Mouse (Mus musculus) midbrain, embryonic 16.5 days (tissue): ENCODE measurements at regions not wholly inside any gene's neighbourhood (a gene's known extent, or its start where the extent isn't known, plus 50 kb on each side); places are given as distances from the start of the nearest gene placed in this dataset.
"Not testable (repeated sequence)": the region's sequence is repeated elsewhere in the genome, so short reads cannot be mapped to it uniquely, and the experiment has no call there.

Experiments
- ATAC-seq: fragments of 200-750 bp; cut with Nextera tagmentation; 2 replicates; pipeline ENCODE4 v1.8.0; 2017; ENCODE audit warnings: moderate TSS enrichment
- H3K27ac ChIP-seq: fragments of 300-500 bp; sonication (generic); 2 replicates; pipeline ENCODE4 v1.5.1; 2014; ENCODE audit warnings: mild to moderate bottlenecking, low read length, mixed read lengths
- H3K27me3 ChIP-seq: fragments of 300-500 bp; sonication (generic); 2 replicates; pipeline ENCODE4 v1.6.1; 2014; ENCODE audit warnings: low read depth, low read length, mixed read lengths; ENCODE audit not compliant: control insufficient read depth, insufficient read depth
- H3K36me3 ChIP-seq: fragments of 300-500 bp; sonication (generic); 2 replicates; pipeline ENCODE4 v1.6.1; 2014; ENCODE audit warnings: mild to moderate bottlenecking, low read length, moderate library complexity, mixed read lengths; ENCODE audit not compliant: control insufficient read depth, insufficient read depth
- H3K4me1 ChIP-seq: fragments of 300-500 bp; sonication (generic); 2 replicates; pipeline ENCODE4 v1.6.1; 2014; ENCODE audit warnings: mild to moderate bottlenecking, low read length, mixed read lengths; ENCODE audit not compliant: control insufficient read depth, insufficient read depth
- H3K4me2 ChIP-seq: fragments of 300-500 bp; sonication (generic); 2 replicates; pipeline ENCODE4 v1.6.1; 2014; ENCODE audit warnings: mild to moderate bottlenecking, low read length, mixed read lengths
- H3K4me3 ChIP-seq: fragments of 300-500 bp; sonication (generic); 2 replicates; pipeline ENCODE4 v1.5.1; 2014; ENCODE audit warnings: low read depth, mild to moderate bottlenecking, low read length, moderate library complexity, mixed read lengths
- H3K9ac ChIP-seq: fragments of 300-500 bp; sonication (generic); 2 replicates; pipeline ENCODE4 v1.6.1; 2014; ENCODE audit warnings: low read depth, low read length, mixed read lengths
- H3K9me3 ChIP-seq: fragments of 300-500 bp; sonication (generic); replicated peaks from 2 replicates; pipeline ENCODE4 v1.6.1; 2014; ENCODE audit warnings: mild to moderate bottlenecking, low read length, mixed read lengths; ENCODE audit not compliant: control insufficient read depth, poor library complexity, severe bottlenecking
- WGBS: fragments of 180-500 bp; shearing (Covaris S2); extraction: QIAGEN DNeasy Blood & Tissue Kit; methylation state at CpG from one replicate; pipeline ENCODE4 v1.1.7; 2014; 5-methylcytosine and 5-hydroxymethylcytosine counted together

DNA sequence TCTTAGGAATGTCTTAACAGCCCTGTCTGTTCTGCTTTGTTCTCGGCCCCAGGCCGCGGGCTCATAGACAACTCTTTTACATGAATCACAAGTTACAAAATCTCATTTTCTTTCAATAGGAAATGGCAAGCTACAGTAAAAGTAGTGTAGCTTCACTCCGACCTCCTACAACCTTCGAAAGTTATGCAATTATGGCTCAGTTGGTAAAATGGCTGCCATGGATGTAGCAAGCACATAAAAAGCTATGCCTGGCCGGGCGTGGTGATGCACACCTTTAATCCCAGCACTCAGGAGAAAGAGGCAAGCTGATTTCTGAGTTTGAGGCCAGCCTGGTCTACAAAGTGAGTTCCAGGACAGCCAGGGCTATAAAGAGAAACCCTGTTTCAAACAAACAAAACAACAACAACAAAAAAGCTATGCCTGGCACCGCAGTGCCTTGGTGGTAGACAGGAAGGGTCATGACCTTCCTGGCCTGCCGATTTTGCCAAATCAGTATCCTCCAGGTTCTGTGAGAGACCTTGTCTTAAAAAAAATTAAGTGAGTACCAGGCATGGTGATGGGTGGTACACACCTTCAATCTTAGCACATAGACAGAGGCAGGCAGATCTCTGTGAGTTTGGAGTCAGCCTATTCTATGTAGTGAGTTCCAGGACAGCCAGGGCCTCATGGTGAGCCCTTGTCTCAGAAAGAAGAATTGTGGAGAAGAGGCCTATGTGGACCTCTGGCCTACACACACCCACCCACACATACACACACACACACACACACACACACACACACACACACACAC is 71.8 kb upstream of the Cpsf6 start:
- H3K4me3 ChIP-seq, result no peak overlapping the region

DNA sequence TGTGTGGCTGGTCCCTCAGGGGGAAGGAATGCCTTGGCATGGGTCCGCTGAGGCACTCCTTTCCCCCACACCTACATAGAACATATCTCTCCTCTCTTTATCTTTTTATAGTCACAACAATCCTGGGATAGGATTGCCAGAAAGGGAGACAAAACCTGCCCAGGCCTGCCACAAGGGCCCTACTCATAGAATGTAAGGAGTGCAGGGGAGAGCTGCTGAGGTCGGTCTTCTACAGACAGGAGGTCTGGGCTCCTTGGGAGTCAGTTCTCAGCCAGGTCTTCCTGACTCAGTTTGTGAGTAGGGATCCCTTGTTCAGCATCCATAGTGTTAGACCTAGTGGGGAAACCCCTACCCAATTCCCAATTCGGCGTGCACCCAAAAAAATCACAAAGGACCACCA is 70.8 kb upstream of the Cpsf6 start:
- no peak for ATAC-seq
- Histone ChIP-seq H3K36me3 (no peaks in the 10 kb centered on the region), H3K4me3 (no peak overlapping the region), H3K9ac (no peak overlapping the region), H3K27me3 (no peaks in the 10 kb centered on the region), H3K4me2 (no peak overlapping the region), H3K4me1 (no peaks in the 10 kb centered on the region), H3K27ac (no peak overlapping the region), H3K9me3 (no peaks in the 10 kb centered on the region)
- WGBS, result 94% methylated on average over 4 of the region's 4 CpGs

More for the DNA sequence above, 71.8 kb upstream of the Cpsf6 start:
- H3K9me3 ChIP-seq, result no peaks in the 10 kb centered on the region
- no peaks in the 10 kb centered on the region for H3K4me1 ChIP-seq
- H3K27ac ChIP-seq, result no peak overlapping the region
- H3K36me3 ChIP-seq, result no peaks in the 10 kb centered on the region
- H3K27me3 ChIP-seq, result no peaks in the 10 kb centered on the region
- 92% methylated on average over 9 of the region's 9 CpGs for WGBS
- no peak overlapping the region for H3K4me2 ChIP-seq
- H3K9ac ChIP-seq, result no peak overlapping the region
- ATAC-seq, result no peak

DNA sequence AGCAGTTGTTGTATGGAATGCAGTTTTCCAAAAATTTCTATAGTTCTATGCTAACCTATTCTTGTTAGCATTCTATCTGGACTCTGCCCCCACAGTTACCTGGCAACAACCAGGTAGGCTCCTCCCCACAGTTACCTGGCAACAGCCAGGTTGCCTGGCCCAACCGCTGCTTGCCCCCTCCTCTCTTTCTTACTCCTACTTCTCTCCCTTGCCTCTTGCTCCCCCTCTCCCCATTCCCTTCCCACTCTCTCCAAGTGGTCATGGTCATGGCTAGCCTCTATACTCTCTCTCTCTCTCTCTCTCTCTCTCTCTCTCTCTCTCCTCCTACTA is 70.4 kb upstream of the Cpsf6 start:
- no peaks in the 10 kb centered on the region for H3K27me3 ChIP-seq
- H3K27ac ChIP-seq, result no peak overlapping the region
- H3K36me3 ChIP-seq, result no peaks in the 10 kb centered on the region
- H3K9ac ChIP-seq, result no peak overlapping the region
- no peak for ATAC-seq
- no peak overlapping the region for H3K4me2 ChIP-seq
- no peaks in the 10 kb centered on the region for H3K4me1 ChIP-seq
- 82% methylated on average over 1 of the region's 1 CpGs for WGBS
- H3K4me3 ChIP-seq, result no peak overlapping the region
- no peaks in the 10 kb centered on the region for H3K9me3 ChIP-seq

DNA sequence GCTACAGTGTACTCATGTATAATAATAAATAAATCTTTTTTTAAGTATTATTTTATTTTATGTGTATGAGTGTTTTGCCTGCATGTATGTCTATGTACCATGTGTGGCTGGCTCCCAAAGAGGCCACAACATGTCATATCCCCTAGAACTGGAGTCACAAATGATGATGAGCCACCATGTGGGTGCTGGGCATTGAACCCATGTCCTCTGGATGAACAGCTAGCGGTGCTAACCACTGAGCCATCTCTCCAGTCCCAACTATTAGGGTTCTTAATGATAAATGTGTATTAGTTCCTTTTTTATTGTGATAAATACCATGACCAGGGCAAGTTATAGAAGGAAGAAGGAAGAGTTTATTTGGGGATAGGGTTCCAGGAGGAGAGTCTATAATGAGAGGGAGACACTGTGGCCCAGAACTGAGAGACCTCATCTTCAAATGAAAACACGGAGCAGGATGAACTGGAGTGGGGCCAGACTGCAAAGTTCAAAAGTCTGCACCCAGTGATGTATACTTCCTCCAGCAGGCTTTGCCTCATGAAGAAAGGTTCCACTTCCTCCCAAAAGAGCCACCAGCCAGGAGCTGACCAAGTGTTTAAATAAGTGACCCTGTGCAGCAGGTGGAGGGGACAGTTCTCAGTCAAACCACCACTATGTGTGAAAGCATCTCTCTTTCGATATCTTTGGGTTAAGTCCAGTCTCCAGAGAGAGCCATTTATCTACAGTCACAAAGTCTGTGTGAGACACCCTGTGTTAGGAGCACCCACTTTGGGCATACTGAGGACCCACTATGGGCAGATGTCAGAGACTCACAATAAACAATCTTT is 69.8 kb upstream of the Cpsf6 start:
- Histone ChIP-seq H3K27me3 (no peaks in the 10 kb centered on the region), H3K4me1 (no peaks in the 10 kb centered on the region), H3K27ac (no peak overlapping the region), H3K9ac (no peak overlapping the region), H3K36me3 (no peaks in the 10 kb centered on the region), H3K4me2 (no peak overlapping the region), H3K9me3 (no peaks in the 10 kb centered on the region), H3K4me3 (no peak overlapping the region)
- no peak for ATAC-seq
- 89% methylated on average over 3 of the region's 3 CpGs for WGBS

DNA sequence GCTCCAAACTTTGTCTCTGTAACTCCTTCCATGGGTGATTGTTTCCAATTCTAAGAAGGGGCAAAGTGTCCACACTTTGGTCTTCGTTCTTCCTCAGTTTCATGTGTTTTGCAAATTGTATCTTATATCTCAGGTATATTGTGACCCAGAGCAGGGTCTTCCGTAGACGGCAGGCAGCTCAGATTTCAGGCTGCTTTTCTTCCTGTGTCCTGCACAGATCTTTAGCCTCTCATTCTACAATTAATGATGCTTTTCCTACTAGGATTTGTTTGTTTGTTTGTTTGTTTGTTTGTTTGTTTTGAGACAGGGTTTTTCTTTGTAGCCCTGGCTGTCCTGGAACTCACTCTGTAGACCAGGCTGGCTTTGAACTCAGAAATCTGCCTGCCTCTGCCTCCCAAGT is 69.0 kb upstream of the Cpsf6 start:
- H3K4me3 ChIP-seq, H3K4me2 ChIP-seq, H3K9ac ChIP-seq, H3K27me3 ChIP-seq, ATAC-seq, H3K4me1 ChIP-seq, H3K36me3 ChIP-seq, H3K27ac ChIP-seq, H3K9me3 ChIP-seq: not testable (repeated sequence)
- WGBS, result 89% methylated on average over 3 of the region's 3 CpGs

DNA sequence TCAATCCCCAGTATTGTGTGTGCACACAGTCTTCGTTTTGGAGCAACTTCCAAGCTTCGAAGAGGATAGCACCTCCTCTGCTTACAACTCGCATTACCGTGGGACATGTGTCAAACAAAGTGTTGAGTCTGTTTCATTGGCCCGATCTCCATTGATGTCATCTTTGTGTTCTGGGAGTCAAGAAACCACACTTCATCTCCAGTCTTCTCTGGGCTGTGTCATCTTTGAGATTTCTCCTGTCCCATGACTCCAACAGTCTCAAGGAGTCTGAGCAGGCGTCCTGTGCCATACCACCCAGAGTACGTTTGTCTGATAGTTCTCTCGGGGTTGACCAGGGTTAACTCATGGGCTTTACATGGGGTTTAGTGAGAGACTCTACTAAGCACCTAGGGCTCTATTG is 67.8 kb upstream of the Cpsf6 start:
- Histone ChIP-seq H3K27me3 (no peaks in the 10 kb centered on the region), H3K9me3 (0 out of 2 replicates have a peak, but pooled peaks cover 6% of the 10 kb centered on the region), H3K4me2 (no peak overlapping the region), H3K36me3 (no peaks in the 10 kb centered on the region), H3K4me1 (no peaks in the 10 kb centered on the region), H3K27ac (no peak overlapping the region), H3K4me3 (no peak overlapping the region), H3K9ac (no peak overlapping the region)
- 92% methylated on average over 8 of the region's 8 CpGs for WGBS
- ATAC-seq, result no peak

DNA sequence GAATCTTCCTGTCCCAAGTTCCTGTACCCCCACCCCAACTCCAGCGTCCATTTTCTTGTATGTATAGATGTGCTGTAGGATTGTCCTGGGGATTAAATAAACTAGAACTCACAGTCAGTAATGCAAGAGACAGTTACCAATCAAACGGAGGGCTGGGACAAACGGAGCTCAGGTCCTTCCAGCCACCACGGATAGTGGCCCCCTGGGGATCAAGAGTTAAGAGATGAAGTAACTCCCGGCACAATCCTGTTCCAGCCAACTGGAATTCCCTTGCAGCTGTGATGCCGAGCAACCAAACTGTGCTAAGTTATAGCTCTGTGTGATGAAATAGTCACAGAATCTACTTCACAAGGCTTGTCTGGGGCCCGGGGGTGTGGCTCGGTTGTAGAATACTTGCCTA is 67.4 kb upstream of the Cpsf6 start:
- no peaks in the 10 kb centered on the region for H3K4me1 ChIP-seq
- no peaks in the 10 kb centered on the region for H3K36me3 ChIP-seq
- no peak overlapping the region for H3K4me3 ChIP-seq
- no peaks in the 10 kb centered on the region for H3K27me3 ChIP-seq
- no peak for ATAC-seq
- H3K9me3 ChIP-seq, result 0 out of 2 replicates have a peak, but pooled peaks cover 6% of the 10 kb centered on the region
- 75% methylated on average over 8 of the region's 8 CpGs for WGBS
- H3K9ac ChIP-seq, result no peak overlapping the region
- H3K4me2 ChIP-seq, result no peak overlapping the region
- H3K27ac ChIP-seq, result no peak overlapping the region

DNA sequence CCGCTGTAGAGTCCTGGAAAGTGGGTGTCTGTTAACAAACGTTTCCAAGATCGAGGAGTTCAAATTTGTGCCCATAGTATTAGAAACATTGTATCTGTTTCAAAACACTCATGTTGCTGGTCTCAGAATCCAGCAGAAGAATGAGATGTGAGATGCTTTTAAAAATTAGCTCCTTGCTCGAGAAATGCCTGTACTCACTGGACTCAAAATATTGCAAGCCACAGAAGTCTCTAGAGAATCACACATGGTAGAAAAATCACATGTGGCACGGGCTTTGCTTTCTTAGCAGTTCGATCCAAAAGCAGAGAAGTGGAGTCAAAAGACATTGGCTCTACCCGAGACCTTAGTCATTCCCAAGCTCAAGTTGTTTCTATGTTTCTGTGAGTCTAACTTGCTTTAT is 67.0 kb upstream of the Cpsf6 start:
- no peak overlapping the region for H3K4me2 ChIP-seq
- 0 out of 2 replicates have a peak, but pooled peaks cover 6% of the 10 kb centered on the region for H3K9me3 ChIP-seq
- H3K4me3 ChIP-seq, result no peak overlapping the region
- no peak overlapping the region for H3K27ac ChIP-seq
- H3K4me1 ChIP-seq, result peaks cover 1% of the 10 kb centered on the region
- 89% methylated on average over 7 of the region's 7 CpGs for WGBS
- no peaks in the 10 kb centered on the region for H3K36me3 ChIP-seq
- no peak overlapping the region for H3K9ac ChIP-seq
- ATAC-seq, result no peak
- no peaks in the 10 kb centered on the region for H3K27me3 ChIP-seq

DNA sequence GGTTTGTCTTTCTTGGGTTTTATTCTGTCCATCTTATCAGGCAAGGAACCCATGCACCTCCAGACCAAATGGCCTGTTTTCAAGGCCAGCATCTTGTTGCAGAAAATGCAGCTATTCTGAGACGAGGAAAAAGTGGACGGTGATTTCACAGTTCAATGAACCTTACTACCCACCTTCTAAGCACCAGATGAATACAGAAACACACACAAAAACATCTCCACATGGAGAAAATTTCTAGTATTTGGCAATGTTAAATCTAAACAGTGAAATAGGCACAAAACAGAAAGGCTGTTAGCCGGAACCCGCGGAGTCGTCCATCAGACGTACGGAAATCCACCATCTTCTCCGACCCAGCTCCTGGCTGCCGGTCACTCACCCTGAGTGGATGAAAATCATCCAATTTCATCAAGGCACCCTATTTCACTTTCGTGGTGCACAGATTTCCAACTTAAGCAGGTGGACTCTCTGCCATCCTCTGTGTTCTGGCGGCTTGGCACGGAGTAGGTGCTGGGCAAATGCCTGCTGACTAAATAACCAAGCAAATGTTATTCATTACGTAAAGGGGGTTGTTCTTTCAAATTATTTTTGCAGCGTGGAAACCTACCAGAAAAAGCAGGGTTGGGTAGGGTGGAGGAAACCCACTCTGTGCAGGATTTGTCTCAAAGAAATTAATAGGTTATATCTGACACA is 66.1 kb upstream of the Cpsf6 start:
- Histone ChIP-seq H3K36me3 (no peaks in the 10 kb centered on the region), H3K9ac (no peak overlapping the region), H3K27me3 (no peaks in the 10 kb centered on the region), H3K9me3 (0 out of 2 replicates have a peak, but pooled peaks cover 6% of the 10 kb centered on the region), H3K4me1 (peaks cover 8% of the 10 kb centered on the region), H3K4me2 (no peak overlapping the region), H3K4me3 (no peak overlapping the region), H3K27ac (no peak overlapping the region)
- ATAC-seq, result no peak
- WGBS, result 87% methylated on average over 15 of the region's 15 CpGs
